Mouse (Mus musculus) heart, embryonic 12.5 days (tissue): Measurements from ENCODE around the gene Kcnq1. TPM values are rescaled to one million over a fixed set of nuclear protein-coding genes. Genes with fewer than 3 reads are reported as not detected.

Experiments used
- ATAC-seq: fragments of 200-750 bp; cut with Nextera tagmentation; 2 replicates; pipeline ENCODE4 v1.8.0; 2017; ENCODE audit warnings: moderate TSS enrichment, moderate library complexity; ENCODE audit not compliant: insufficient number of reproducible peaks, low FRiP score
- H3K27ac ChIP-seq: fragments of 300-500 bp; sonication (generic); 2 replicates; pipeline ENCODE4 v1.5.1; 2016; ENCODE audit warnings: mild to moderate bottlenecking, moderate library complexity; ENCODE audit not compliant: poor library complexity, severe bottlenecking
- H3K27me3 ChIP-seq: fragments of 300-500 bp; sonication (generic); replicated peaks from 2 replicates; pipeline ENCODE4 v1.6.1; 2016; ENCODE audit warnings: mild to moderate bottlenecking, moderate library complexity
- H3K36me3 ChIP-seq: fragments of 300-500 bp; sonication (generic); 2 replicates; pipeline ENCODE4 v1.6.1; 2016; ENCODE audit warnings: mild to moderate bottlenecking, moderate library complexity
- H3K4me1 ChIP-seq: fragments of 300-500 bp; sonication (generic); replicated peaks from 2 replicates; pipeline ENCODE4 v1.6.1; 2016; ENCODE audit warnings: mild to moderate bottlenecking
- H3K4me2 ChIP-seq: fragments of 300-500 bp; sonication (generic); 2 replicates; pipeline ENCODE4 v1.6.1; 2016; ENCODE audit warnings: mild to moderate bottlenecking, moderate library complexity
- H3K4me3 ChIP-seq: fragments of 300-500 bp; sonication (generic); 2 replicates; pipeline ENCODE4 v1.5.1; 2016; ENCODE audit warnings: mild to moderate bottlenecking
- H3K9ac ChIP-seq: fragments of 300-500 bp; sonication (generic); 2 replicates; pipeline ENCODE4 v1.6.1; 2016; ENCODE audit warnings: mild to moderate bottlenecking, moderate library complexity
- H3K9me3 ChIP-seq: fragments of 300-500 bp; sonication (generic); replicated peaks from 2 replicates; pipeline ENCODE4 v1.6.1; 2016; ENCODE audit warnings: mild to moderate bottlenecking, moderate library complexity
- WGBS: fragments of 180-500 bp; shearing (Covaris S2); methylation state at CpG from one replicate; pipeline ENCODE4 v1.1.7; 2016; 5-methylcytosine and 5-hydroxymethylcytosine counted together
- polyA plus RNA-seq: library from polyadenylated mRNA; unstranded; fragments of >200 nt; fragmentation: Nextera tagmentation; extraction: Ambion mirVana; gene quantifications from 2 replicates; pipeline ENCODE4 v1.2.1, GENCODE M21; 2016

Kcnq1 gene
- polyA plus RNA-seq, 1 experiment from 2014 or later: 12.9 TPM

GRCm38 (mm10) chr7:143185506-143185905, 79.3 kb downstream of the Kcnq1 start:
- Histone ChIP-seq H3K36me3 (0 out of 2 replicates have a peak, but pooled peaks cover 15% of the 10 kb centered on the region), H3K27me3 (no peaks in the 10 kb centered on the region), H3K9ac (no peak overlapping the region), H3K27ac (no peak overlapping the region), H3K4me2 (no peak overlapping the region), H3K4me1 (peaks cover 10% of the 10 kb centered on the region), H3K4me3 (no peak overlapping the region), H3K9me3 (no peaks in the 10 kb centered on the region)
- WGBS: 76% methylated on average over 6 of the region's 6 CpGs
- no peak for ATAC-seq

GRCm38 (mm10) chr7:143186378-143186777, 80.2 kb downstream of the Kcnq1 start:
- Histone ChIP-seq H3K27me3 (0 out of 2 replicates have a peak, but pooled peaks cover 3% of the 10 kb centered on the region), H3K9me3 (no peaks in the 10 kb centered on the region), H3K27ac (no peak overlapping the region), H3K4me3 (no peak overlapping the region), H3K4me1 (peaks cover 1% of the 10 kb centered on the region), H3K36me3 (0 out of 2 replicates have a peak, but pooled peaks cover 15% of the 10 kb centered on the region), H3K4me2 (no peak overlapping the region), H3K9ac (no peak overlapping the region)
- WGBS: 90% methylated on average over 10 of the region's 10 CpGs
- 0 out of 2 replicates have a peak, but pooled peaks have one; percentile 27 for ATAC-seq

GRCm38 (mm10) chr7:143187181-143187580, 81.0 kb downstream of the Kcnq1 start:
- Histone ChIP-seq H3K4me1 (no peaks in the 10 kb centered on the region), H3K36me3 (peaks cover 17% of the 10 kb centered on the region; the same call in 1 of the 2 replicates), H3K9ac (no peak overlapping the region), H3K27me3 (0 out of 2 replicates have a peak, but pooled peaks cover 4% of the 10 kb centered on the region), H3K4me3 (no peak overlapping the region), H3K4me2 (no peak overlapping the region), H3K27ac (no peak overlapping the region), H3K9me3 (no peaks in the 10 kb centered on the region)
- ATAC-seq: no peak
- 87% methylated on average over 3 of the region's 3 CpGs for WGBS

- H3K27me3 ChIP-seq: 0 out of 2 replicates have a peak, but pooled peaks cover 4% of the 10 kb centered on the region
- H3K4me2 ChIP-seq: no peak overlapping the region
- H3K36me3 ChIP-seq: peaks cover 15% of the 10 kb centered on the region; the same call in 1 of the 2 replicates
- no peak overlapping the region for H3K4me3 ChIP-seq
- H3K9me3 ChIP-seq: no peaks in the 10 kb centered on the region
- no peaks in the 10 kb centered on the region for H3K4me1 ChIP-seq
- H3K27ac ChIP-seq: no peak overlapping the region
- 71% methylated on average over 2 of the region's 2 CpGs for WGBS
- H3K9ac ChIP-seq: no peak overlapping the region
- ATAC-seq: no peak
These were observed 82.4 kb downstream of the Kcnq1 start for GRCm38 (mm10) chr7:143188589-143188988.

GRCm38 (mm10) chr7:143189965-143190722, 84.0 kb downstream of the Kcnq1 start:
- 79% methylated on average over 3 of the region's 3 CpGs for WGBS
- no peak overlapping the region for H3K9ac ChIP-seq
- H3K4me2 ChIP-seq: no peak overlapping the region
- H3K27me3 ChIP-seq: 0 out of 2 replicates have a peak, but pooled peaks cover 4% of the 10 kb centered on the region
- no peak overlapping the region for H3K4me3 ChIP-seq
- no peak for ATAC-seq
- no peaks in the 10 kb centered on the region for H3K9me3 ChIP-seq
- H3K36me3 ChIP-seq: peaks cover 20% of the 10 kb centered on the region; the same call in 1 of the 2 replicates
- H3K4me1 ChIP-seq: no peaks in the 10 kb centered on the region
- H3K27ac ChIP-seq: no peak overlapping the region

GRCm38 (mm10) chr7:143190911-143191310, 84.7 kb downstream of the Kcnq1 start:
- H3K4me2 ChIP-seq: no peak overlapping the region
- no peaks in the 10 kb centered on the region for H3K4me1 ChIP-seq
- ATAC-seq: no peak
- 80% methylated on average over 5 of the region's 5 CpGs for WGBS
- peaks cover 25% of the 10 kb centered on the region; the same call in 1 of the 2 replicates for H3K36me3 ChIP-seq
- H3K9ac ChIP-seq: no peak overlapping the region
- H3K27ac ChIP-seq: no peak overlapping the region
- H3K9me3 ChIP-seq: no peaks in the 10 kb centered on the region
- no peak overlapping the region for H3K4me3 ChIP-seq
- H3K27me3 ChIP-seq: 0 out of 2 replicates have a peak, but pooled peaks cover 4% of the 10 kb centered on the region

- Histone ChIP-seq H3K9ac (no peak overlapping the region), H3K4me3 (no peak overlapping the region), H3K27ac (no peak overlapping the region), H3K4me2 (no peak overlapping the region), H3K4me1 (no peaks in the 10 kb centered on the region), H3K9me3 (no peaks in the 10 kb centered on the region), H3K27me3 (peaks cover 6% of the 10 kb centered on the region; the same call in 1 of the 2 replicates), H3K36me3 (peaks cover 35% of the 10 kb centered on the region)
- 84% methylated on average over 7 of the region's 7 CpGs for WGBS
- ATAC-seq: no peak
These were observed 86.2 kb downstream of the Kcnq1 start for GRCm38 (mm10) chr7:143192392-143192791.

GRCm38 (mm10) chr7:143194064-143194463, 87.9 kb downstream of the Kcnq1 start:
- Histone ChIP-seq H3K4me2 (no peak overlapping the region), H3K4me3 (no peak overlapping the region), H3K9ac (no peak overlapping the region), H3K27ac (no peak overlapping the region), H3K4me1 (no peaks in the 10 kb centered on the region), H3K36me3 (peaks cover 35% of the 10 kb centered on the region), H3K9me3 (no peaks in the 10 kb centered on the region), H3K27me3 (peaks cover 12% of the 10 kb centered on the region; the same call in 1 of the 2 replicates)
- ATAC-seq: no peak
- 86% methylated on average over 7 of the region's 7 CpGs for whole genome bisulfite sequencing

GRCm38 (mm10) chr7:143197951-143198440, 91.8 kb downstream of the Kcnq1 start:
- no peak overlapping the region for H3K9ac ChIP-seq
- H3K27ac ChIP-seq: no peak overlapping the region
- H3K36me3 ChIP-seq: peaks cover 31% of the 10 kb centered on the region
- peaks cover 8% of the 10 kb centered on the region; the same call in 1 of the 2 replicates for H3K27me3 ChIP-seq
- ATAC-seq: no peak
- WGBS: 65% methylated on average over 15 of the region's 15 CpGs
- no peak overlapping the region for H3K4me3 ChIP-seq
- no peaks in the 10 kb centered on the region for H3K9me3 ChIP-seq
- no peak overlapping the region for H3K4me2 ChIP-seq
- H3K4me1 ChIP-seq: peaks cover 4% of the 10 kb centered on the region; the same call in 1 of the 2 replicates

- H3K27ac ChIP-seq: no peak overlapping the region
- 52% methylated on average over 7 of the region's 7 CpGs for WGBS
- no peak overlapping the region for H3K9ac ChIP-seq
- no peaks in the 10 kb centered on the region for H3K9me3 ChIP-seq
- peaks cover 8% of the 10 kb centered on the region; the same call in 1 of the 2 replicates for H3K27me3 ChIP-seq
- H3K4me1 ChIP-seq: peaks cover 4% of the 10 kb centered on the region; the same call in 1 of the 2 replicates
- ATAC-seq: no peak
- no peak overlapping the region for H3K4me3 ChIP-seq
- H3K36me3 ChIP-seq: peaks cover 31% of the 10 kb centered on the region
- H3K4me2 ChIP-seq: no peak overlapping the region
These were observed 92.3 kb downstream of the Kcnq1 start for GRCm38 (mm10) chr7:143198443-143198842.

GRCm38 (mm10) chr7:143201255-143201654, 95.1 kb downstream of the Kcnq1 start:
- no peak overlapping the region for H3K9ac ChIP-seq
- no peak overlapping the region for H3K4me3 ChIP-seq
- peaks cover 8% of the 10 kb centered on the region; the same call in 1 of the 2 replicates for H3K27me3 ChIP-seq
- H3K4me2 ChIP-seq: no peak overlapping the region
- no peak overlapping the region for H3K27ac ChIP-seq
- 76% methylated on average over 2 of the region's 2 CpGs for WGBS
- no peaks in the 10 kb centered on the region for H3K9me3 ChIP-seq
- H3K36me3 ChIP-seq: peaks cover 13% of the 10 kb centered on the region
- H3K4me1 ChIP-seq: peaks cover 4% of the 10 kb centered on the region; the same call in 1 of the 2 replicates
- no peak for ATAC-seq
